Mouse (Mus musculus) bone marrow macrophage, adult 2 months (primary cell): ENCODE measurements around the gene Gm28635.

ENCODE experiments used
- CTCF ChIP-seq: IDR thresholded peaks from 2 replicates; pipeline ENCODE4 v1.5.1; 2012; ENCODE audit warnings: low read depth, mild to moderate bottlenecking, low read length, moderate library complexity
- POLR2A ChIP-seq: IDR thresholded peaks from 2 replicates; pipeline ENCODE4 v1.6.1; 2012; ENCODE audit warnings: mild to moderate bottlenecking, low read depth, low read length, borderline replicate concordance

DNA sequence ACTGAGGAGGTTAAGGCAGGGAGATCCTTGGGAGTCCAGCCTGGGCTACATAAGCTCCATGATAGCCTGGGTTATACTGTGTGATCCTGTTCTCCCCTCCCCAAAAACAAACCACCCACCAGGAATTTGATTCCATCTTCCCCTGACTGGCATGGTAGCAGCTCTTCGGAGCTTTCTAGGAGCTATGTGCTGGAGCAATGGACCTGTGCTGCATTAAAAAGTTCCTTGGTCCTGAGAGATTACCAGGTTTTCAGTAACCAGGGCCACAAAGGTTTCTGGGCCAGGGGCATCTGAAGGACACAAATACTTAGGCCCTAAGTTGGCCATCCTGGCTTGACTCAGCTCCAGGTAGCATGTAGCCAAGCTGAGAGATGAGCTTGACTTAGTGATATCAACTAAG is 45.8 kb downstream of the Gm28635 start:
- no peak for TF ChIP-seq POLR2A
- TF ChIP-seq CTCF = no peak
